Mouse (Mus musculus): ENCODE data around the gene Rap1gds1. TPM values are rescaled to one million over a fixed set of nuclear protein-coding genes. Genes with fewer than 3 reads are reported as not detected.

Rap1gds1 gene
- polyA plus RNA-seq, 1 experiment from 2014 or later = 56.8 TPM

GRCm38 (mm10) chr3:139083778-139084539 is 9.0 kb upstream of the Rap1gds1 start:
- Histone ChIP-seq H3K36me3 (no peaks in the 10 kb centered on the region), H3K4me1 (replicated peaks) (no peaks in the 10 kb centered on the region), H3K27me3 (no peaks in the 10 kb centered on the region), H3K9me3 (peaks cover 6% of the 10 kb centered on the region; the same call in 1 of the 2 replicates), H3K4me3 (replicated peaks) (no peak overlapping the region), H3K9ac (replicated peaks) (no peak overlapping the region), H3K4me2 (replicated peaks) (no peak overlapping the region), H3K27ac (no peak overlapping the region)
- ATAC-seq = no peak
- 90% methylated on average over 5 of the region's 5 CpGs for WGBS

GRCm38 (mm10) chr3:139079831-139080230 is 4.8 kb upstream of the Rap1gds1 start:
- Histone ChIP-seq H3K4me3 (replicated peaks) (no peak overlapping the region), H3K4me1 (replicated peaks) (0 out of 2 replicates have a peak, but pooled peaks cover 2% of the 10 kb centered on the region)
- WGBS = 90% methylated on average over 6 of the region's 6 CpGs

GRCm38 (mm10) chr3:139078010-139078409 is 3.0 kb upstream of the Rap1gds1 start:
- peaks cover 8% of the 10 kb centered on the region for H3K4me1 ChIP-seq (replicated peaks)
- H3K4me2 ChIP-seq (replicated peaks) = no peak overlapping the region
- no peak overlapping the region for H3K9ac ChIP-seq (replicated peaks)
- H3K4me3 ChIP-seq (replicated peaks) = no peak overlapping the region
- no peaks in the 10 kb centered on the region for H3K27me3 ChIP-seq
- H3K36me3 ChIP-seq = no peaks in the 10 kb centered on the region
- peaks cover 4% of the 10 kb centered on the region; the same call in 1 of the 2 replicates for H3K9me3 ChIP-seq
- WGBS = 82% methylated on average over 3 of the region's 3 CpGs
- H3K27ac ChIP-seq = no peak overlapping the region
- no peak for ATAC-seq

More at GRCm38 (mm10) chr3:139079831-139080230, 4.8 kb upstream of the Rap1gds1 start:
- H3K27ac ChIP-seq = no peak overlapping the region
- H3K4me2 ChIP-seq (replicated peaks) = no peak overlapping the region
- H3K27me3 ChIP-seq = no peaks in the 10 kb centered on the region
- H3K9ac ChIP-seq (replicated peaks) = no peak overlapping the region
- peaks cover 4% of the 10 kb centered on the region; the same call in 1 of the 2 replicates for H3K9me3 ChIP-seq
- H3K36me3 ChIP-seq = no peaks in the 10 kb centered on the region
- no peak for ATAC-seq

GRCm38 (mm10) chr3:139076059-139076455 is 1.1 kb upstream of the Rap1gds1 start:
- Histone ChIP-seq H3K4me1 (replicated peaks) (peaks cover 8% of the 10 kb centered on the region), H3K36me3 (no peaks in the 10 kb centered on the region), H3K27me3 (no peaks in the 10 kb centered on the region), H3K9ac (replicated peaks) (peak overlapping the region; percentile 67; the same call in 1 of the 2 replicates), H3K27ac (no peak overlapping the region), H3K4me3 (replicated peaks) (peak overlapping the region; percentile 92), H3K4me2 (replicated peaks) (peak overlapping the region; percentile 62), H3K9me3 (peaks cover 4% of the 10 kb centered on the region; the same call in 1 of the 2 replicates)
- no peak for ATAC-seq
- WGBS = 19% methylated on average over 7 of the region's 7 CpGs

- Histone ChIP-seq H3K9me3 (peaks cover 4% of the 10 kb centered on the region; the same call in 1 of the 2 replicates), H3K4me3 (replicated peaks) (peak overlapping the region; percentile 92), H3K9ac (replicated peaks) (peak overlapping the region; percentile 67), H3K36me3 (no peaks in the 10 kb centered on the region), H3K27ac (peak overlapping the region; percentile 80), H3K4me2 (replicated peaks) (peak overlapping the region; percentile 62), H3K27me3 (no peaks in the 10 kb centered on the region), H3K4me1 (replicated peaks) (peaks cover 8% of the 10 kb centered on the region)
- peak; percentile 98 for ATAC-seq
- under 1% methylated on average over 70 of the region's 72 CpGs for WGBS
Measured at GRCm38 (mm10) chr3:139075333-139076058, 495 bp upstream of the Rap1gds1 start.

- H3K4me3 ChIP-seq (replicated peaks) = peak overlapping the region; percentile 92
- 6% methylated on average over 12 of the region's 12 CpGs for WGBS
- H3K27me3 ChIP-seq = no peaks in the 10 kb centered on the region
- H3K36me3 ChIP-seq = no peaks in the 10 kb centered on the region
- H3K4me1 ChIP-seq (replicated peaks) = peaks cover 8% of the 10 kb centered on the region
- H3K4me2 ChIP-seq (replicated peaks) = peak overlapping the region; percentile 63
- no peak for ATAC-seq
- peak overlapping the region; percentile 97 for H3K27ac ChIP-seq
- peak overlapping the region; percentile 85 for H3K9ac ChIP-seq (replicated peaks)
- peaks cover 4% of the 10 kb centered on the region; the same call in 1 of the 2 replicates for H3K9me3 ChIP-seq
Measured at GRCm38 (mm10) chr3:139073801-139074483, 1.1 kb downstream of the Rap1gds1 start.

GRCm38 (mm10) chr3:139069539-139069938 is 5.5 kb downstream of the Rap1gds1 start:
- Histone ChIP-seq H3K4me1 (replicated peaks) (peaks cover 14% of the 10 kb centered on the region), H3K27me3 (no peaks in the 10 kb centered on the region), H3K27ac (no peak overlapping the region), H3K9me3 (no peaks in the 10 kb centered on the region), H3K4me3 (replicated peaks) (no peak overlapping the region), H3K9ac (replicated peaks) (no peak overlapping the region), H3K36me3 (no peaks in the 10 kb centered on the region), H3K4me2 (replicated peaks) (no peak overlapping the region)
- ATAC-seq = no peak
- 89% methylated on average over 4 of the region's 4 CpGs for WGBS

- 96% methylated on average over 9 of the region's 9 CpGs for WGBS
- no peak for ATAC-seq
- Histone ChIP-seq H3K36me3 (0 out of 2 replicates have a peak, but pooled peaks cover 5% of the 10 kb centered on the region), H3K4me1 (replicated peaks) (peaks cover 13% of the 10 kb centered on the region; the same call in 1 of the 2 replicates), H3K9ac (replicated peaks) (no peak overlapping the region), H3K9me3 (peaks cover 5% of the 10 kb centered on the region; the same call in 1 of the 2 replicates), H3K27me3 (no peaks in the 10 kb centered on the region), H3K27ac (no peak overlapping the region), H3K4me3 (replicated peaks) (no peak overlapping the region), H3K4me2 (replicated peaks) (no peak overlapping the region)
Measured at GRCm38 (mm10) chr3:139064076-139064475, 10.9 kb downstream of the Rap1gds1 start.

- H3K4me1 ChIP-seq (replicated peaks) = peaks cover 7% of the 10 kb centered on the region; the same call in 1 of the 2 replicates
- no peak for ATAC-seq
Measured at GRCm38 (mm10) chr3:139062088-139062487, 12.9 kb downstream of the Rap1gds1 start.

GRCm38 (mm10) chr3:139048701-139049622 is 26.0 kb downstream of the Rap1gds1 start:
- no peak for ATAC-seq
- Histone ChIP-seq H3K4me1 (replicated peaks) (no peaks in the 10 kb centered on the region), H3K9ac (replicated peaks) (no peak overlapping the region), H3K27ac (no peak overlapping the region), H3K27me3 (no peaks in the 10 kb centered on the region), H3K36me3 (peaks cover 11% of the 10 kb centered on the region), H3K4me2 (replicated peaks) (no peak overlapping the region), H3K4me3 (replicated peaks) (no peak overlapping the region), H3K9me3 (no peaks in the 10 kb centered on the region)
- 92% methylated on average over 12 of the region's 12 CpGs for WGBS

More at GRCm38 (mm10) chr3:139062088-139062487, 12.9 kb downstream of the Rap1gds1 start:
- Histone ChIP-seq H3K27me3 (no peaks in the 10 kb centered on the region), H3K4me2 (replicated peaks) (no peak overlapping the region), H3K27ac (no peak overlapping the region), H3K9me3 (peaks cover 5% of the 10 kb centered on the region; the same call in 1 of the 2 replicates), H3K9ac (replicated peaks) (no peak overlapping the region), H3K4me3 (replicated peaks) (no peak overlapping the region), H3K36me3 (0 out of 2 replicates have a peak, but pooled peaks cover 5% of the 10 kb centered on the region)
- WGBS = 95% methylated on average over 3 of the region's 3 CpGs

GRCm38 (mm10) chr3:139042433-139042854 is 32.6 kb downstream of the Rap1gds1 start:
- peaks cover 13% of the 10 kb centered on the region for H3K36me3 ChIP-seq
- H3K27ac ChIP-seq = no peak overlapping the region
- no peak overlapping the region for H3K4me2 ChIP-seq (replicated peaks)
- no peak for ATAC-seq
- H3K27me3 ChIP-seq = no peaks in the 10 kb centered on the region
- 83% methylated on average over 3 of the region's 3 CpGs for WGBS
- H3K9ac ChIP-seq (replicated peaks) = no peak overlapping the region
- H3K4me3 ChIP-seq (replicated peaks) = no peak overlapping the region
- no peaks in the 10 kb centered on the region for H3K9me3 ChIP-seq
- H3K4me1 ChIP-seq (replicated peaks) = no peaks in the 10 kb centered on the region

Measured in midbrain, embryonic 13.5 days (tissue).